Mouse (Mus musculus): Measurements from ENCODE around the gene Gga2. TPM values are rescaled to one million over a fixed set of nuclear protein-coding genes. Genes with fewer than 3 reads are reported as not detected.

Gga2 gene
- polyA plus RNA-seq, 1 experiment from 2014 or later: 73.7 TPM

DNA sequence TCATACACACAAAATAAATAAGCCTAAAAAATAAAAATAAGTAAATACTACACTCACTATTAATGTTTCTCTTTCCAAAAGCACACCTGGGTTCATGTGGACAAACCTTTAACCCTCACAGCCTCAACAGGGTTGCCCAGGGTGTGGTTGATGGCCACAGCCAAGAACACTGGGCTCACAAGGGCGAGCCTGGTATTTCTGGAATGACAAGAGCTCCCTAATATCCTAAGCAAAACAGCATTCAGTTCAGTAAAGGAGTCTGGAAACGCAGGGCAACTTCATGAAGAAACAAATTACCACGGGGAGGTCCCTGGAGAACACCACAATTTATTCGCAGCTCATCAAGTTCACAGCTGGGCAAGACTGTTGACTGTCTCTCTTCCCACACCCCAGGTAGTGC lies 73.5 kb downstream of the Gga2 start:
- H3K27me3 ChIP-seq: no peaks in the 10 kb centered on the region
- no peak overlapping the region for H3K4me2 ChIP-seq
- no peak overlapping the region for H3K27ac ChIP-seq
- no peak overlapping the region for H3K4me3 ChIP-seq (replicated peaks)
- no peak for ATAC-seq (ENCODE audit: low FRiP score)
- H3K4me1 ChIP-seq: no peaks in the 10 kb centered on the region
- H3K36me3 ChIP-seq (replicated peaks): peaks cover 23% of the 10 kb centered on the region
- WGBS: 85% methylated on average over 4 of the region's 4 CpGs
- no peaks in the 10 kb centered on the region for H3K9me3 ChIP-seq
- no peak overlapping the region for H3K9ac ChIP-seq

DNA sequence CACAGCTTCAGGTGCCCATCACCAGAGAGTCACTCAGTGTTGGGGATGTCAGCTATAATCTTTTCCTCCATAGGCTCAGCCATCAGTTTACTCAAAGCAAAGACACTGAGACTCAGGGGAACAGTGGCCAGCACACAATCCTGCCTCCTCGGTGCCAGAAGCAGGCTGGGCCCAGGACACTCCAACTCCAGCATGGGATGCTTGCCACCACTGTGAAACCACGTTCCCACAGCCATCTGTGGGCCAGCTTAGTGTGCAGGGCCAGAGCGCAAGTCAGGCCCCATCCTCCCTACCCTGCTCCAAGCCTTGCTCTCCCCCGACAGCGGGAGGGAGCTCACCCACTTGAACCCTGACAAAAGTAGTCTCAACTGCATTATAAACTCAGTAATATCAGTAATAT lies 74.8 kb downstream of the Gga2 start:
- WGBS: 88% methylated on average over 5 of the region's 5 CpGs
- no peak overlapping the region for H3K9ac ChIP-seq

GRCm38 (mm10) chr7:121942371-121942770 lies 78.7 kb downstream of the Gga2 start:
- Histone ChIP-seq H3K4me2 (no peak overlapping the region), H3K27me3 (no peaks in the 10 kb centered on the region), H3K4me3 (replicated peaks) (no peak overlapping the region), H3K9me3 (no peaks in the 10 kb centered on the region), H3K27ac (no peak overlapping the region), H3K9ac (no peak overlapping the region), H3K4me1 (peaks cover 11% of the 10 kb centered on the region), H3K36me3 (replicated peaks) (peaks cover 18% of the 10 kb centered on the region)
- ATAC-seq (ENCODE audit: low FRiP score): no peak
- 93% methylated on average over 2 of the region's 2 CpGs for WGBS

More for the DNA sequence above, 74.8 kb downstream of the Gga2 start:
- H3K9me3 ChIP-seq: no peaks in the 10 kb centered on the region
- no peak overlapping the region for H3K27ac ChIP-seq
- H3K4me2 ChIP-seq: no peak overlapping the region
- H3K4me3 ChIP-seq (replicated peaks): no peak overlapping the region
- ATAC-seq (ENCODE audit: low FRiP score): no peak
- peaks cover 30% of the 10 kb centered on the region for H3K36me3 ChIP-seq (replicated peaks)
- H3K27me3 ChIP-seq: no peaks in the 10 kb centered on the region
- H3K4me1 ChIP-seq: no peaks in the 10 kb centered on the region

GRCm38 (mm10) chr7:121941640-121942039 lies 79.4 kb downstream of the Gga2 start:
- no peaks in the 10 kb centered on the region for H3K27me3 ChIP-seq
- no peak overlapping the region for H3K4me3 ChIP-seq (replicated peaks)
- no peak overlapping the region for H3K4me2 ChIP-seq
- no peaks in the 10 kb centered on the region for H3K9me3 ChIP-seq
- no peak for ATAC-seq (ENCODE audit: low FRiP score)
- WGBS: 94% methylated on average over 3 of the region's 3 CpGs
- no peak overlapping the region for H3K27ac ChIP-seq
- no peak overlapping the region for H3K9ac ChIP-seq
- peaks cover 18% of the 10 kb centered on the region for H3K36me3 ChIP-seq (replicated peaks)
- H3K4me1 ChIP-seq: peaks cover 11% of the 10 kb centered on the region

DNA sequence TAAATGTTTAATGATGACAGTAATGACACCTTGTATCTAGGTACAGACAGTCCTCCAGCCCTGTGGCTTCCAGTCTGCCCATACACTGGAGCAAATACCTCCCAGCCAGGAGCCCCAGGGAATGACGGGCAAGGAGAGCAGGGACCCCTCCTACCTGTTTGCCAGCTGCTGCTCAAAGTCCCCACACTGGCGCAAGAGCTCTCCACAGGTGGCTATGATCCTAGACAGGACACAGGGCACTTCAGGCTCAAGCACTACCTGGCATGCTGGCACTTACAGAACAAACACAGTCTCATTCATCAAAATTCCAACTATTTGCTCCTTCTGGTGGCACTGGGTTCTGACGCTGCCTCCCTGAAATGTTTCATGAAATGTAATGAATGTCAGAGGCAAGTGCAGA lies 80.0 kb downstream of the Gga2 start:
- H3K9me3 ChIP-seq: no peaks in the 10 kb centered on the region
- H3K36me3 ChIP-seq (replicated peaks): peaks cover 18% of the 10 kb centered on the region
- H3K27ac ChIP-seq: no peak overlapping the region
- no peaks in the 10 kb centered on the region for H3K27me3 ChIP-seq
- H3K4me2 ChIP-seq: no peak overlapping the region
- peaks cover 11% of the 10 kb centered on the region for H3K4me1 ChIP-seq
- no peak overlapping the region for H3K9ac ChIP-seq
- H3K4me3 ChIP-seq (replicated peaks): no peak overlapping the region
- 90% methylated on average over 3 of the region's 3 CpGs for WGBS
- ATAC-seq (ENCODE audit: low FRiP score): no peak

GRCm38 (mm10) chr7:121939729-121940128 lies 81.3 kb downstream of the Gga2 start:
- peaks cover 11% of the 10 kb centered on the region for H3K4me1 ChIP-seq

GRCm38 (mm10) chr7:121939244-121939643 lies 81.8 kb downstream of the Gga2 start:
- ATAC-seq (ENCODE audit: low FRiP score): no peak
- H3K4me3 ChIP-seq (replicated peaks): no peak overlapping the region
- H3K9me3 ChIP-seq: no peaks in the 10 kb centered on the region
- no peak overlapping the region for H3K27ac ChIP-seq
- 67% methylated on average over 6 of the region's 6 CpGs for WGBS
- H3K9ac ChIP-seq: no peak overlapping the region
- H3K36me3 ChIP-seq (replicated peaks): peaks cover 18% of the 10 kb centered on the region
- no peaks in the 10 kb centered on the region for H3K27me3 ChIP-seq
- H3K4me1 ChIP-seq: peaks cover 11% of the 10 kb centered on the region
- no peak overlapping the region for H3K4me2 ChIP-seq

More at GRCm38 (mm10) chr7:121939729-121940128, 81.3 kb downstream of the Gga2 start:
- H3K27ac ChIP-seq: no peak overlapping the region
- no peak overlapping the region for H3K4me2 ChIP-seq
- H3K9ac ChIP-seq: no peak overlapping the region
- no peaks in the 10 kb centered on the region for H3K27me3 ChIP-seq
- peaks cover 18% of the 10 kb centered on the region for H3K36me3 ChIP-seq (replicated peaks)
- peak; percentile 63; the same call in 1 of the 2 replicates for ATAC-seq (ENCODE audit: low FRiP score)
- no peak overlapping the region for H3K4me3 ChIP-seq (replicated peaks)
- 60% methylated on average over 4 of the region's 4 CpGs for WGBS
- no peaks in the 10 kb centered on the region for H3K9me3 ChIP-seq

DNA sequence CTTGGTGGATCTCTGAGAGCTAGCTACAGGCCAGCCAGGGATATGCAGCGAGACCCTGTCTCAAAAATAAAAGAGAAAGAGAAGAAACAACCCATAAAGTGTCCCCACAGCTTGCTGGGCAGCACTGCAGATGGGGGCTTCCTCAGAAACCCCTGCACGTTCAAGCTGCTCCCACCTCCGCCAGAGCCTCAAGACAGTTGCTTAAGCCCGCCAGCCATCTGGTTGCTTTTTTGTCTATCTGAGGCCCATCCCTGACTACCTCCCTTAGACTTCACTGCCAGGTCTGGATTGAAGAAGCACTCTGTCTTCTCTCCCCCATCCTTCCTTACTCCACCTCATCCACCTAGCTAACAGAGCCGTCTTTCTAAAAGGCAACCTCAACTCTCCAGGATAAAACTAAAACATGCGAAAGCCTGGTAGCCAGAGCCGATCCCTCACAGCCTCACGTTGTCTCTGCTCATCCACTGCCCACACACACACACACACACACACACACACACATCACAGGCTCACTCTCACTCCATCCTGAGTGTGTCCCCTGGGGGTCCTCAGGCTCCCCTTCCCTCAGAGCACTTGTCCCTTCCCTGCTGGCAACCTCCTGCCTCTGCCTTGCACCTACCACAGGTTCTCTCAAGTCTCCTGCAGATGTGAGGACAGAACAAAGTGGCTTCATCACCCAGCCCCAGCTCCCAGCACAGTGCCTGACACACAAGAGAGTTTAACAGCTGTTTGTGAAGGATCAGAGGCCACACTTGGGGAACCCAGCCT lies 82.7 kb downstream of the Gga2 start:
- Histone ChIP-seq H3K9ac (no peak overlapping the region), H3K4me1 (peaks cover 11% of the 10 kb centered on the region), H3K4me2 (no peak overlapping the region), H3K36me3 (replicated peaks) (peaks cover 12% of the 10 kb centered on the region), H3K27me3 (no peaks in the 10 kb centered on the region), H3K27ac (0 out of 2 replicates have a peak overlapping the region, but pooled peaks have one; percentile 19), H3K9me3 (no peaks in the 10 kb centered on the region), H3K4me3 (replicated peaks) (no peak overlapping the region)
- no peak for ATAC-seq (ENCODE audit: low FRiP score)
- WGBS: 79% methylated on average over 8 of the region's 8 CpGs

- Histone ChIP-seq H3K9me3 (peaks cover 4% of the 10 kb centered on the region; the same call in 1 of the 2 replicates), H3K4me2 (no peak overlapping the region), H3K9ac (no peak overlapping the region), H3K4me3 (replicated peaks) (no peak overlapping the region), H3K36me3 (replicated peaks) (peaks cover 9% of the 10 kb centered on the region), H3K27ac (peak overlapping the region; percentile 59; the same call in 1 of the 2 replicates), H3K27me3 (no peaks in the 10 kb centered on the region), H3K4me1 (peaks cover 11% of the 10 kb centered on the region)
- WGBS: 75% methylated on average over 14 of the region's 14 CpGs
- ATAC-seq (ENCODE audit: low FRiP score): no peak
Measured at GRCm38 (mm10) chr7:121936861-121937630, 84.0 kb downstream of the Gga2 start.

Other genes starting within 250 kb of the Gga2 start
- 0.17 TPM in 1 of 2 replicates, not detected in the other for gene Scnn1b, start 156.2 kb downstream of the Gga2 start, polyA plus RNA-seq (2016; fragmentation: Nextera tagmentation; extraction: Ambion mirVana)
- gene Cog7, start 39.5 kb downstream of the Gga2 start, polyA plus RNA-seq (2016; fragmentation: Nextera tagmentation; extraction: Ambion mirVana): 21.9 and 23.0 TPM in 2 replicates
- gene Ubfd1, start 46.0 kb upstream of the Gga2 start, polyA plus RNA-seq (2016; fragmentation: Nextera tagmentation; extraction: Ambion mirVana): 78.9 and 83.5 TPM in 2 replicates
- gene Ears2, start 46.0 kb upstream of the Gga2 start, polyA plus RNA-seq (2016; fragmentation: Nextera tagmentation; extraction: Ambion mirVana): 15.0 and 16.1 TPM in 2 replicates
- gene Ndufab1, start 80.7 kb upstream of the Gga2 start, polyA plus RNA-seq (2016; fragmentation: Nextera tagmentation; extraction: Ambion mirVana): 572 and 610 TPM in 2 replicates
- 20.4 and 22.2 TPM in 2 replicates for gene Palb2, start 111.8 kb upstream of the Gga2 start, polyA plus RNA-seq (2016; fragmentation: Nextera tagmentation; extraction: Ambion mirVana)
- 121 and 125 TPM in 2 replicates for gene Dctn5, start 111.8 kb upstream of the Gga2 start, polyA plus RNA-seq (2016; fragmentation: Nextera tagmentation; extraction: Ambion mirVana)
- 158 and 171 TPM in 2 replicates for gene Plk1, start 138.2 kb upstream of the Gga2 start, polyA plus RNA-seq (2016; fragmentation: Nextera tagmentation; extraction: Ambion mirVana)
- gene Ern2, start 165.0 kb upstream of the Gga2 start, polyA plus RNA-seq (2016; fragmentation: Nextera tagmentation; extraction: Ambion mirVana): 0.24 and 0.32 TPM in 2 replicates
- 0.29 and 0.67 TPM in 2 replicates for gene Chp2, start 198.3 kb upstream of the Gga2 start, polyA plus RNA-seq (2016; fragmentation: Nextera tagmentation; extraction: Ambion mirVana)

All from forebrain, embryonic 12.5 days (tissue).